Mouse (Mus musculus): Measurements from ENCODE around the gene Cd163. TPM values are rescaled to one million over a fixed set of nuclear protein-coding genes. Genes with fewer than 3 reads are reported as not detected.

Gene Cd163
- total RNA-seq (2023): 8.9 TPM

DNA sequence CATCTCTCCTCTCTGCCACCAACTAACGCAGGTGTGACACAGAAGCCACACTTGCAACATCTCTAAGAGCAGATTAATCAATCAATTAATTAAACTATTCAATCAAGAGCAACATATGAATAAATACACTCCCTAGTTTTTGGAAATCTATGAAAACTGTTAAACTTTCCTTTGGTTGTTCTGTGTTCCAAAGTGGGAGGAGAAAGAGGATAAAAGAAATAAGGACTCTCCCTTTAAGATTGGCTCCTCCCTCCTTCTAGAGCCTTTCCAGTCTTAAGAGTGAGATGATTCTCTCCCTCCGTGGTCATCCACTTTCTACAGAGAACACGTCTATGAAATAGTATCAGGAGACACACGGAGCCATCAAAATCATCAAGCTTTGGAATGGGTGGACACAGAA lies at the start of gene Cd163:
Gene Cd163 (plus strand): TSS at position 301 of the 400 bp plus-strand sequence.

Other genes with a start within 250 kb of the Cd163 start
- not detected for gene Vmn2r27, start 72.8 kb upstream of the Cd163 start, total RNA-seq (2023)
- gene Pex5, start 110.4 kb downstream of the Cd163 start, total RNA-seq (2023): 77.2 TPM
- gene Clstn3, start 160.1 kb downstream of the Cd163 start, total RNA-seq (2023): 143 TPM
- 0.34 TPM for gene C1rl, start 188.5 kb downstream of the Cd163 start, total RNA-seq (2023)
- gene C1ra, start 207.7 kb downstream of the Cd163 start, total RNA-seq (2023): not detected
- not detected for gene C1s1, start 237.7 kb downstream of the Cd163 start, total RNA-seq (2023)